Mouse (Mus musculus) lung, adult 2 months (tissue): ENCODE data around the gene Cox20. TPM values are rescaled to one million over a fixed set of nuclear protein-coding genes. Genes with fewer than 3 reads are reported as not detected.
"Not testable (repeated sequence)": the region's sequence is repeated elsewhere in the genome, so short reads cannot be mapped to it uniquely, and the experiment has no call there.

ENCODE experiments used
- DNase-seq: peaks from one replicate; pipeline ENCODE4 v3.0.0; 2022
- H3K4me1 ChIP-seq: fragments of 200-500 bp; 2 replicates; pipeline ENCODE4 v1.6.1; 2011; ENCODE audit warnings: low read length; ENCODE audit not compliant: control insufficient read depth, insufficient read depth
- H3K4me3 ChIP-seq: fragments of 200-500 bp; replicated peaks from 2 replicates; pipeline ENCODE3; 2011; ENCODE audit warnings: low read depth, mild to moderate bottlenecking, control low read depth, low read length; ENCODE audit errors: extremely low read depth
- CTCF ChIP-seq: fragments of 200-500 bp; IDR thresholded peaks from 2 replicates; pipeline ENCODE4 v1.5.1; 2011; ENCODE audit warnings: mild to moderate bottlenecking, low read length, control low read depth; ENCODE audit not compliant: insufficient read depth
- POLR2A ChIP-seq: fragments of 200-500 bp; IDR thresholded peaks from 2 replicates; pipeline ENCODE4 v1.6.1; 2011; ENCODE audit warnings: low read depth, mild to moderate bottlenecking, control low read depth, low read length, borderline replicate concordance; ENCODE audit errors: extremely low read depth
- WGBS: fragments of 180-500 bp; shearing (Covaris S2); methylation state at CpG from one replicate; pipeline ENCODE4 v1.1.7; 2018; 5-methylcytosine and 5-hydroxymethylcytosine counted together
- polyA plus RNA-seq: library from polyadenylated mRNA; depleted of rRNA; stranded (reverse); fragments of >200 nt; gene quantifications from 2 replicates; pipeline ENCODE4 v1.2.3, GENCODE M21; 2012; rRNA removed

The Cox20 gene
- polyA plus RNA-seq = 7.3 and 12.4 TPM in 2 replicates

DNA sequence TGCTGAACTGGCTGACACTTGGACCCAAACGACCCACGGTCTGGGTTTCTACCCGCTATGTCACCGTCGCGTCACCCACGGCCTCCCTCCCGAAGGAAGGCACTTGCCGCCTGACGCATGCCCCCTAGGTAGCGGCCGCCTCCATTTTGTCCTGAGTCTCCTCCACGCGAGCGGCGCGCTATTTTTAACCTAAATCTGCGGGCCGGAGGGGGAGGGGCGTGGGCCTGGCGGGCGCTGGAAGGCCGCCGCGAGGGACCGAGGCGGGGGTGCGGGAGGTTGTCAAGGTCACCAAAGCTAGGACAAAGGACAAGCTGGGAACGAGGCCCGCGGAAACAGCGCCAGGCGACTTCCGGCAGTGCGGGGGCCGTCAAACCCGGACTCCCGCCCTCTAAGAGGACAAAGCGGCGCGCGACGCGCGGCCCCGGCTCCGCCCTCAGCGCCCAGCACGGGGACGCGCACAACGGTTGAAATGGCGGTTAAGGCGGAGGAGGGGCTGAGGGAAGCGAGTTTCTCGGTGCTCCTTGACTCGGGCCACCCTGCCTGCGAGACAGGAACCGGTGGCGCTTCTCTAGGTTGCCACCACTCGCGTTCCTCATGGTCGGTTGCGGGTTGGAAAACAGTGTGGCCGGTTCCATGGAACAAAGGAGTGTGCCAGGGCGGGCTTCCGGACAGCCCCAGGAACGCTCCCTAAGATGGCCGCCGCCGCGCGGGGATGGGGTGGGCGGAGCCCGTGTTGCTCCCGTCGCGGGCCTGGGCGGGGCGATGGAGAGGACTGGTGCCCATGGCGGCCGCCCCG lies at the start of gene Cox20:
TSS of gene Cox20 (plus strand) at position 742 of the 796 bp plus-strand sequence.
- peak; percentile 97 for DNase-seq
- TF ChIP-seq CTCF (no peak), POLR2A (0 out of 2 replicates have a peak, but pooled peaks have one; percentile 72)
- whole genome bisulfite sequencing = under 1% methylated on average over 83 of the region's 83 CpGs
- H3K4me3 ChIP-seq = peak within 1 kb of the TSS; percentile 98
- H3K4me1 ChIP-seq = peaks cover 14% of the 10 kb centered on the region

DNA sequence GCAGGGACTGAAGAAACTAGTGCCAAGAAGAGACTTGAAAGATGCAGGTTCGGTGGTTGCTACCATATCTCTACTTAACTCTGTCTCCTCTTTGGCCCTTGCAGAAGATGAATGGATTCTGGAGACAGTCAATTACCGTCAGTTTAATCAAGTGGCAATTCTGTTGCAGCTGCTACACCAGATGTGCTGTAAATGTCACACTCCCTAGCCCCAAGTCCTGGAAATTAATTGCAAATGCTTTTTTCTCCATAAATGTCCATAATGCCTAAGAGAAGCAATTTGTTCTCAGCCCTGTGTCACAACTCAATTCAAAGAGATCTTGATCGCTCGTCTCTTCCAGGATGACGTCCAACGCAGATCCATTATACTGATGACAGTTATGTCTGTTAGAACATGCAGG lies 48.3 kb upstream of the Cox20 start:
- DNase-seq = no peak
- 73% methylated on average over 6 of the region's 6 CpGs for WGBS
- TF ChIP-seq POLR2A = no peak
- TF ChIP-seq CTCF = no peak

DNA sequence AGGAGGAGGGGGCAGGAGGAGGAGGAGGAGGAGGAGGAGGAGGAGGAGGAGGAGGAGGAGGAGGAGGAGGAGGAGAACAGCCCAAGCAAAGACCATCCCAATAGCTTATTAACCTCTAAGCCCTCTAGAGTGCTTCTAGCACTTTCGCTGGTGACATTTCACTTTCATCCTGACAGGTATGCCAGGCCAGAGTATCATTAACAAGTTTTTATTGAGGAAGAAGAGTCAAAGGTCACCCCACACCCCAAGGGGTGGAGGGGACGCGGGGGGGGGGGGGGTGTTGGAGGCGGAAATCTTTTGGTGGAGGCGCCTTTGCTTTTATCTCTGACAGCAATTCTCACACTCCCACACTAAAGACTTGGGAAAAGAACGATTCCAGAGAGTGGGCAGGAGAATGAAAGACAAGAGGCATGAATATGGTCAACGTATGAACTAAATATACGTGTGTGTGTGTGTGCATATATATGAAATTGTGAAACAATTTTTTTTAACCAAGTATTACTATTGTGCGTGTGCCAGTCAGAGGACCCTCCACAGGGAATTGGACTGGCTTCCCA lies 43.7 kb upstream of the Cox20 start:
- 36% methylated on average over 9 of the region's 9 CpGs for WGBS
- no peaks in the 10 kb centered on the region for H3K4me1 ChIP-seq
- no peak for DNase-seq
- H3K4me3 ChIP-seq = no peak overlapping the region
- TF ChIP-seq POLR2A (no peak), CTCF (no peak)

More for the DNA sequence above, 48.3 kb upstream of the Cox20 start:
- no peak overlapping the region for H3K4me3 ChIP-seq
- H3K4me1 ChIP-seq = no peaks in the 10 kb centered on the region

DNA sequence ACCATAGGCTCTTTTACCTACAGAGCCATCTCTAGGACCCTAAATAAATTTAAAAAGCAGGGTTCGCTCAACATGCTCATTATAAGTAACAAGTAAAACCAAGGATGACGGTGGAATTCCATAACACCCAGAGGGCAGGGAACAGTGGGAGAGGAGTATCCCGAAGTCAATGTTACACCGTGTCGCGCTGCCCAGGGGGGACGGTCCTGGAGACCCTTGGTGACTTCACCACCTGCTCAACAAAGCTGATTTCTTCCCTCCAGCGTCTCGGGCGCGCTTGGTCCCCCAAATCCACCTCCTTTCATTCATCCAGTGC lies 43.2 kb upstream of the Cox20 start:
- TF ChIP-seq POLR2A (no peak), CTCF (no peak)
- 7% methylated on average over 11 of the region's 11 CpGs for WGBS
- no peaks in the 10 kb centered on the region for H3K4me1 ChIP-seq
- no peak overlapping the region for H3K4me3 ChIP-seq
- no peak for DNase-seq

DNA sequence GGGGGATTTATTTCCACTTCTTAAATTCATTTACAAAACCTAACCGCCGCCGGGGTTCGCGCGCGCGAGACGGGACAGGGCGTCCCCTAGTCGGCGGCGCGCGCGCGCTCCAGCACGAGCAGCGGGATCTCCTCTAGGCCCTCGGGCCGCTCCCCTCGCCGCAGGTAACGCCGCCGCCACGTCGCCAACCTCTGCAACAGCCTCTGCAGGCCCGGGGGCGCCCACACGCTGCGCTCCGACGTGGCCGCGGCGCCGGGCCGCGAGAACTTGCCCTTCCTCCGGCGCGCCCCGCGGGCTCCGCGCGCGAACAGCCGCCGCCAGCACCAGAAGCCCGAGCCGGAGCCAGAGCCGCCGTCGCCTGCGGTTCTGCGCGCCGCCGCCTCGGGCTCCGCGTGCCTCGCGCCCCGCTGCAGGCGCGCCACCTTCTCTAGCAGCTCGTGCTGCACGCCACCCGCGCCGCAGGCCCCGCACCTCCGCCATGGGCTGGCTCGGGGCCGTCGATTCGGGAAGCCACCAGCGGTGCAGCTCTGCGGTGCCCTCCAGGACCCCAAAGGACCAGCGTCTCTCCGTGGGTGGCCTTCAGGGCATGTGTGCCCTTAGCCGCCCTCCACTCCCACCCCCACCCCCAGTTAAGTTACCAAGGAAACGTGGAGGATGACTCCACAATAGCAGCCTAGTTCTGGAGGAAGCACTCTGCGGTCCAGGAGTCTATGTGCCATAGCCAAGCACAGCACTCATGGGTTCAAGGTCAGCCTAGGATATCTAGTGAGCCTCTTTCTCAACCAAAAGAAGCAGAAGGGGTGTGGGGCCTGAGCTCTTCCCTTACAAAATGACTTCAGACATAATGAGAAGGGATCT lies 42.6 kb upstream of the Cox20 start:
- H3K4me1 ChIP-seq = no peaks in the 10 kb centered on the region
- H3K4me3 ChIP-seq = peak overlapping the region; percentile 44
- peak; percentile 19 for DNase-seq
- WGBS = 1% methylated on average over 87 of the region's 87 CpGs
- TF ChIP-seq POLR2A (no peak), CTCF (no peak)

DNA sequence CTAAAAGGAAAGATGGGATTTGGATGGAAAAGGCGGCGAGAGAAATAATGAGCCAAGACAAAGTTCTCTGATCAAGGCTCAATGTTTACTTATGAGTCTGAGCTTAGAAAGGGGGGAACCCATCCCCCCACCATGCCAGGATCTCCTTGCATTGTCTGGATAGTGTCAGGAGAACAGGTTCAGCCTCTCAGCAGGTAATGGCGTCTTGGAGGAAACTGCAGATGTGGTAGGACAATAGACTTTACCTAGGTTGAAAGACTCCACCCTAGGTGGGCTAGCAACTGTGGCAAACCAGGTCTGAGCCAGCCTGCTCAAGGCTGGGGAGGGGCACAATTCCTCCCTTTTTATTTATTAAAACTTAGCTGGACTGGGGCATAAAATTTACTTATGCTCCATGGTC lies 35.6 kb upstream of the Cox20 start:
- not testable (repeated sequence) for H3K4me3 ChIP-seq, H3K4me1 ChIP-seq, DNase-seq
- WGBS = 84% methylated on average over 3 of the region's 3 CpGs

DNA sequence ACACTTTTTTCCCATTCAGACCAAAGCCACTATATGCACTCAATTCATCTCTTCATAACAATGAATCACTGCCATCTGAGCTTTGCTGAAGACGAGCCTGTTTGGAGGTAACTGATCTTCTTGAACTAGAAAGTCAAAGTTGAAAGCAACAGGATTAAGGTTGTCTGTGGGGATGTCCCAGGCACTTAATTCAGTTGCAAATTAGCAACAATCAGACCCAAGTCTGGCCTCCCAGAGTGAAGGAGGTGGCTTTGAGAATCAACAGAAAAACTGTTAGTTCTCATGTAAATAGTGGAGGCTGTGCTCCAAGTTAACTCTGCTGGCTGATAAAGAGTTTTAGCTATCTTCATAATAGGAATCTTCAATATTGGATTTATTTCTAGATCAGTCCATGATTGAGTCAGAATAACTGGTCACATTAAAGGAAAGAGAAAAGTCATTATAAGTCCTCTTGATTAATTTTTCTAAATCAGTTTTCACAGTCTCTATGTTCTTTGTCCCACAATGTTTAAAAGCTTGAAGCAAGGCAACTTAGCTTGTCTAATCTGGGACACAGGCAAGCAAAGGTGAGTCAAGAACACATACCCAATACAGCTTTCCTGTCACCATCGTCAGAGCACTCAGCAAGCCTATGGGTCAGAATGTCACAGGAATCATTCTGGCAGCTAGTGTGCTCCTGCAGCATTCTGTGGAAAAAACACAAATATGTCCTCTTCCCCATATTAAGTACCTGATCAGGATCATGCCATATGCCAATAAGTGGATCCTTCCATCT lies 34.8 kb upstream of the Cox20 start:
- Histone ChIP-seq H3K4me3 (no peak overlapping the region), H3K4me1 (no peaks in the 10 kb centered on the region)
- WGBS = 69% methylated on average over 2 of the region's 2 CpGs
- DNase-seq = no peak
- no peak for TF ChIP-seq POLR2A
- no peak for TF ChIP-seq CTCF

DNA sequence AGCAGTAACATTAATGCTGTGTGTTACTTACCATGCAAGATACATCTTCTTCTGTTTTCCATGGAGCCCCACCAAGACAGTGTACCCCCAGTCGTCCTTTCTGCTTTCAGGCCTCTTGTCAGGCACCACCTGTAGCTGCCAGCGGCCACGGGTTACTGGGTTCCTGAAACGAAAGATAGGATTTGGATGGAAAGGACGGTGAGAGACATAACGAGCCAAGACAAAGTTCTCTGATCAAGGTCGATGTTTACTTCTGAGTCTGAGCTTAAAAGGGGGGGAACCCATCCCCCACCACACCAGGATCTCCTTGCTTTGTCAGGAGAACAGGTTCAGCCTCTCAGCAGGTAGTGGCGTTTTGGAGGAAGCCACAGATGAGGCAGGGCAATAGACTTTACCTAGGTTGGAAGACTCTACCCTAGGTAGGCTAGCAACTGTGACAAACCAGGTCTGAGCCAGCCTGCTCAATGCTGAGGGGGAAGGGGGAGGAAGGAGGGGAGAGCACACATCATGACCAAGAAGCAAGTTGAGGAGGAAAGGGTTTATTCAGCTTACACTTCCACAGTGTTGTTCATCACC lies 31.2 kb upstream of the Cox20 start:
- TF ChIP-seq POLR2A (no peak), CTCF (no peak)
- Histone ChIP-seq H3K4me3 (no peak overlapping the region), H3K4me1 (no peaks in the 10 kb centered on the region)
- WGBS = 57% methylated on average over 8 of the region's 8 CpGs
- no peak for DNase-seq

DNA sequence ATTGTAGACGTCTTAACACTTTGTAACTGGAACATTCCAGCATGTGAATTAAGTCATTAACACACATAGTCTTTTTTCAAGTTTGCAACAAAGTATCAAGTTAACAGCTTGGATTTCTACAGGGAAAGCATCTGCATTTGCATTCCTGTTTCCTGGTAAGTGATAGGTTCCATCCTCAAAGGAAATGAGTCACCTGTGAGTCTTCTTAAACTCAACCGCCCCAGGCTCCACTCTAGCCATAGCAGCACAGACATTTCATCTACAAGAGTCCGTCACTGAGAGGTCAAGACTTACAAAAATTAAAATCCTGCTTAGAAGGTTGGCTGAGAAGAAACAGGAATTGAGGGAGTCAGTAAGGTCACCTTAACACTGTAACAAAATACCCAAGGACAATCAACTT lies 27.2 kb upstream of the Cox20 start:
- Histone ChIP-seq H3K4me3 (no peak overlapping the region), H3K4me1 (no peaks in the 10 kb centered on the region)
- TF ChIP-seq CTCF = no peak
- no peak for TF ChIP-seq POLR2A
- WGBS = 70% methylated on average over 3 of the region's 3 CpGs
- DNase-seq = no peak
